Mouse (Mus musculus) CH12.LX (cell line): ENCODE measurements around the gene Csad. TPM values are rescaled to one million over a fixed set of nuclear protein-coding genes. Genes with fewer than 3 reads are reported as not detected.
A peak's percentile ranks its signal among the peaks of the same experiment; 100 is the strongest.

Source experiments
- DNase-seq: peaks from one replicate; pipeline ENCODE4 v3.0.0-alpha.2; 2013; ENCODE audit errors: extremely low read depth
- H3K27ac ChIP-seq: 2 replicates; pipeline ENCODE4 v1.5.1; 2012; ENCODE audit warnings: low read depth, mild to moderate bottlenecking, control low read depth, moderate library complexity; ENCODE audit not compliant: insufficient read depth
- H3K27me3 ChIP-seq: replicated peaks from 2 replicates; pipeline ENCODE3; 2012; ENCODE audit warnings: inconsistent platforms
- H3K36me3 ChIP-seq, 2 experiments: replicated peaks in 1 of 2; 2 replicates each; pipeline versions ENCODE3 to v1.6.1; 2012; ENCODE audit warnings: inconsistent platforms in 1 of 2, low read length in 1 of 2, mild to moderate bottlenecking in 1 of 2, mixed read lengths in 1 of 2, moderate library complexity in 1 of 2; ENCODE audit not compliant: control insufficient read depth in 1 of 2, insufficient read depth in 1 of 2
- H3K4me1 ChIP-seq, 2 experiments: 2 replicates each; pipeline ENCODE4 v1.6.1; 2012; ENCODE audit warnings: inconsistent platforms in 1 of 2, moderate library complexity in 1 of 2; ENCODE audit not compliant: insufficient read depth in 2 of 2, control insufficient read depth in 1 of 2
- H3K4me2 ChIP-seq: 2 replicates; pipeline ENCODE4 v1.6.1; 2012; ENCODE audit warnings: low read depth, mild to moderate bottlenecking, control low read depth; ENCODE audit not compliant: poor library complexity, insufficient read depth, severe bottlenecking
- H3K4me3 ChIP-seq, 3 experiments: fragments of 150-350 bp in 1 of 3; sonication (generic) in 1 of 3; replicated peaks in 1 of 3; 2 replicates each; pipeline versions ENCODE3 to v1.5.1; 2011 to 2012; ENCODE audit warnings: low read depth in 2 of 3, low read length in 2 of 3, mild to moderate bottlenecking in 2 of 3, moderate library complexity in 2 of 3, control low read depth in 1 of 3, improper control_type of control experiment in 1 of 3, inconsistent platforms in 1 of 3, mixed read lengths in 1 of 3; ENCODE audit not compliant: poor library complexity in 1 of 3
- H3K79me2 ChIP-seq: replicated peaks from 2 replicates; pipeline ENCODE4 v1.6.1; 2012; ENCODE audit warnings: mild to moderate bottlenecking, moderate library complexity; ENCODE audit not compliant: control insufficient read depth, poor library complexity, insufficient read depth, severe bottlenecking; ENCODE audit errors: extremely low read depth
- H3K9ac ChIP-seq: 2 replicates; pipeline ENCODE4 v1.6.1; 2012; ENCODE audit warnings: low read depth, mild to moderate bottlenecking, control low read depth, moderate library complexity; ENCODE audit not compliant: insufficient read depth
- H3K9me3 ChIP-seq: replicated peaks from 2 replicates; pipeline ENCODE3; 2012; ENCODE audit warnings: low read length, inconsistent platforms, mixed read lengths
- BHLHE40 ChIP-seq: IDR thresholded peaks from 2 replicates; pipeline ENCODE4 v1.6.1; 2011; ENCODE audit warnings: mild to moderate bottlenecking, low read depth, low read length, improper control_type of control experiment
- E2F4 ChIP-seq: IDR thresholded peaks from 2 replicates; pipeline ENCODE4 v1.6.1; 2011; ENCODE audit warnings: low read depth, low read length, improper control_type of control experiment; ENCODE audit not compliant: insufficient replicate concordance
- EP300 ChIP-seq: IDR thresholded peaks from 2 replicates; pipeline ENCODE4 v1.6.1; 2011; ENCODE audit warnings: low read length, improper control_type of control experiment
- HCFC1 ChIP-seq: IDR thresholded peaks from 2 replicates; pipeline ENCODE4 v1.6.1; 2012; ENCODE audit warnings: low read depth, mild to moderate bottlenecking, inconsistent platforms, low read length, improper control_type of control experiment
- IRF4 ChIP-seq: IDR thresholded peaks from 2 replicates; pipeline ENCODE4 v1.6.1; 2014; ENCODE audit warnings: low read depth, mild to moderate bottlenecking, inconsistent platforms, low read length, improper control_type of control experiment
- MAFK ChIP-seq: IDR thresholded peaks from 2 replicates; pipeline ENCODE4 v1.6.1; 2011; ENCODE audit warnings: low read length, improper control_type of control experiment; ENCODE audit not compliant: insufficient replicate concordance
- MAX ChIP-seq: IDR thresholded peaks from 2 replicates; pipeline ENCODE4 v1.6.1; 2011; ENCODE audit warnings: low read length, improper control_type of control experiment
- MAZ ChIP-seq: IDR thresholded peaks from 2 replicates; pipeline ENCODE4 v1.6.1; 2012; ENCODE audit warnings: low read depth, mild to moderate bottlenecking, inconsistent platforms, low read length, improper control_type of control experiment, moderate library complexity
- MEF2A ChIP-seq: IDR thresholded peaks from 2 replicates; pipeline ENCODE4 v1.6.1; 2014; ENCODE audit warnings: low read depth, mild to moderate bottlenecking, inconsistent platforms, low read length, improper control_type of control experiment, borderline replicate concordance
- MXI1 ChIP-seq: IDR thresholded peaks from 2 replicates; pipeline ENCODE4 v1.6.1; 2011; ENCODE audit warnings: mild to moderate bottlenecking, low read depth, low read length, improper control_type of control experiment
- NELFE ChIP-seq: IDR thresholded peaks from 2 replicates; pipeline ENCODE4 v1.6.1; 2011; ENCODE audit warnings: low read depth, low read length, improper control_type of control experiment
- PAX5 ChIP-seq: IDR thresholded peaks from 2 replicates; pipeline ENCODE4 v1.6.1; 2012; ENCODE audit warnings: low read length, inconsistent platforms, mixed read lengths
- RAD21 ChIP-seq: IDR thresholded peaks from 2 replicates; pipeline ENCODE4 v1.6.1; 2011; ENCODE audit warnings: low read depth, mild to moderate bottlenecking, low read length, improper control_type of control experiment, moderate library complexity
- RCOR1 ChIP-seq: conservative IDR thresholded peaks from 2 replicates; pipeline ENCODE4 v1.6.1; 2012; ENCODE audit warnings: low read depth, mild to moderate bottlenecking, inconsistent platforms, low read length, improper control_type of control experiment
- SMC3 ChIP-seq: IDR thresholded peaks from 2 replicates; pipeline ENCODE4 v1.6.1; 2011; ENCODE audit warnings: low read depth, low read length, improper control_type of control experiment
- TBP ChIP-seq: conservative IDR thresholded peaks from 2 replicates; pipeline ENCODE4 v1.6.1; 2011; ENCODE audit warnings: low read depth, low read length, improper control_type of control experiment
- TCF12 ChIP-seq: IDR thresholded peaks from 2 replicates; pipeline ENCODE4 v1.6.1; 2014; ENCODE audit warnings: low read depth, mild to moderate bottlenecking, inconsistent platforms, low read length, improper control_type of control experiment
- USF1 ChIP-seq: IDR thresholded peaks from 2 replicates; pipeline ENCODE4 v1.6.1; 2014; ENCODE audit warnings: low read depth, mild to moderate bottlenecking, inconsistent platforms, low read length, improper control_type of control experiment
- USF2 ChIP-seq: conservative IDR thresholded peaks from 2 replicates; pipeline ENCODE4 v1.6.1; 2011; ENCODE audit warnings: low read depth, low read length, improper control_type of control experiment
- ZC3H11A ChIP-seq: IDR thresholded peaks from 2 replicates; pipeline ENCODE4 v1.6.1; 2012; ENCODE audit warnings: low read depth, mild to moderate bottlenecking, inconsistent platforms, low read length, improper control_type of control experiment
- ZKSCAN1 ChIP-seq: IDR thresholded peaks from 2 replicates; pipeline ENCODE4 v1.6.1; 2012; ENCODE audit warnings: low read depth, inconsistent platforms, low read length, improper control_type of control experiment, borderline replicate concordance
- ZMIZ1 ChIP-seq: IDR thresholded peaks from 2 replicates; pipeline ENCODE4 v1.6.1; 2012; ENCODE audit warnings: low read depth, mild to moderate bottlenecking, inconsistent platforms, low read length, improper control_type of control experiment
- dilution Hi-C: fragments of 300-500 bp; cut with MboI; formaldehyde crosslinking; loops from 2 replicates; pipeline ENCODE4 v1.14.3; 2020; ENCODE audit warnings: low sequenced_read_pairs; ENCODE audit not compliant: extremely low pct_unique_long_range_greater_than_20kb, extremely low pct_ligation_motif_present
- in situ Hi-C: fragments of 300-500 bp; cut with MboI; formaldehyde crosslinking; loops from 3 replicates; pipeline ENCODE4 v1.14.3; 2019; ENCODE audit warnings: low sequenced_read_pairs, low pct_ligation_motif_present, low pct_unique_long_range_greater_than_20kb, mixed read lengths
- polyA plus RNA-seq: library from polyadenylated mRNA; unstranded; fragments of >175 nt; gene quantifications from 2 replicates; pipeline ENCODE4 v1.2.1, GENCODE M21; 2012; ENCODE audit warnings: low read depth; ENCODE audit not compliant: insufficient read length
- total RNA-seq, 2 experiments: library from RNA; depleted of rRNA; stranded (reverse); fragments of 300-350 nt in 1 of 2; fragments of >200 nt in 1 of 2; gene quantifications; 2 replicates each; pipeline ENCODE4 v1.2.3; 2012 to 2014

The Csad gene
- total and polyA plus RNA-seq, 3 experiments = 3.7 to 4.7 (median 3.8) TPM

DNA sequence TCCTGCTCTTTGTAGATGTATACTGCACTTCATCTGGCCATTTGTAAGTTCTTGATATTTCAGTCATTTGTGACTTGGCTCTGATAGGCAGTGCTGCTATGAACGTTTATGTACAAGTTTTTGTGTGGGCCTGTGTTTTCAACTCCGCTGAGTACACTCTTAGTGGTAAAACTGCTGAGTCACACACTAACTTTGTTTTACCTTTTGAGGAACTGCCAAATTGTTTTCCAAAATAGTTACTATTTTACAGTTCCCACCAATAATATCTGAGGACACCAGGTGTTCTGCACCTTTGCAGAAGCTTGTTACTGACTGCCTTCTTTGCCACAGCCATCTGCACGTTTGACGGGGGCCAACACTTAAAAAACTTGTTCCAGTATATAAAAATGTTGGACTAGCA lies 10.1 kb downstream of the Csad start:
- Histone ChIP-seq H3K9ac (no peak overlapping the region), H3K4me3 (no peak overlapping the region), H3K27ac (no peak overlapping the region), H3K79me2 (no peaks in the 10 kb centered on the region), H3K4me1 (peaks cover 9 to 46% of the 10 kb centered on the region in 2 experiments), H3K27me3 (no peaks in the 10 kb centered on the region), H3K9me3 (no peaks in the 10 kb centered on the region), H3K4me2 (no peak overlapping the region), H3K36me3 (no peaks in the 10 kb centered on the region)
- dilution Hi-C loops (no loop called here), in situ Hi-C loops (no loop called here)
- no peak for DNase-seq
- TF ChIP-seq ZKSCAN1 (no peak), MAFK (peak; percentile 69; the same call in 1 of the 2 replicates)

GRCm38 (mm10) chr15:102193652-102194051 lies 10.9 kb downstream of the Csad start:
- Histone ChIP-seq H3K4me1 (peaks cover 13 to 54% of the 10 kb centered on the region in 2 experiments), H3K27ac (no peak overlapping the region), H3K79me2 (no peaks in the 10 kb centered on the region), H3K9me3 (no peaks in the 10 kb centered on the region), H3K4me3 (no peak overlapping the region), H3K9ac (no peak overlapping the region), H3K4me2 (no peak overlapping the region), H3K36me3 (no peaks in the 10 kb centered on the region), H3K27me3 (peaks cover 2% of the 10 kb centered on the region)
- in situ Hi-C loops = no loop called here
- TF ChIP-seq IRF4 (no peak), MEF2A (no peak), NELFE (no peak), ZMIZ1 (no peak), E2F4 (no peak), MAFK (no peak), EP300 (no peak), BHLHE40 (no peak), USF1 (no peak), MAX (no peak), PAX5 (no peak), TCF12 (no peak)
- dilution Hi-C loops = no loop called here
- no peak for DNase-seq

- H3K9ac ChIP-seq = no peak overlapping the region
- no peak overlapping the region for H3K4me3 ChIP-seq
- no peaks in the 10 kb centered on the region for H3K9me3 ChIP-seq
- in situ Hi-C loops = no loop called here
- peaks cover 2% of the 10 kb centered on the region for H3K27me3 ChIP-seq
- no peak for TF ChIP-seq E2F4
- TF ChIP-seq NELFE = no peak
- no peak for TF ChIP-seq TCF12
- TF ChIP-seq RAD21 = no peak
- no peak for TF ChIP-seq TBP
- TF ChIP-seq ZMIZ1 = no peak
- TF ChIP-seq MAZ = no peak
- TF ChIP-seq BHLHE40 = no peak
- no peak for TF ChIP-seq ZC3H11A
- TF ChIP-seq MXI1 = no peak
- no peak for TF ChIP-seq RCOR1
- TF ChIP-seq HCFC1 = no peak
- TF ChIP-seq SMC3 = no peak
- no peak for TF ChIP-seq USF2
- no peak for DNase-seq
- peak overlapping the region; percentile 2 for H3K4me2 ChIP-seq
- H3K27ac ChIP-seq = no peak overlapping the region
- H3K36me3 ChIP-seq = no peaks in the 10 kb centered on the region
- no peaks in the 10 kb centered on the region for H3K79me2 ChIP-seq
- peaks cover 17 to 59% of the 10 kb centered on the region in 2 experiments for H3K4me1 ChIP-seq
- dilution Hi-C loops = no loop called here
Observed at GRCm38 (mm10) chr15:102192820-102193386, 11.6 kb downstream of the Csad start.
